Mouse (Mus musculus) midbrain, embryonic 14.5 days (tissue): ENCODE measurements around the gene Vgll4. TPM values are rescaled to one million over a fixed set of nuclear protein-coding genes. Genes with fewer than 3 reads are reported as not detected.

Source experiments
- ATAC-seq: fragments of 200-750 bp; cut with Nextera tagmentation; 2 replicates; pipeline ENCODE4 v1.8.0; 2017; ENCODE audit warnings: moderate number of reproducible peaks, moderate library complexity; ENCODE audit not compliant: low FRiP score, low TSS enrichment
- DNase-seq: peaks from one replicate; pipeline ENCODE4 v3.0.0-alpha.2; 2015
- H3K27ac ChIP-seq: fragments of 300-500 bp; sonication (generic); replicated peaks from 2 replicates; pipeline ENCODE4 v1.5.1; 2014; ENCODE audit warnings: mild to moderate bottlenecking, low read depth, low read length, moderate library complexity
- H3K27me3 ChIP-seq: fragments of 300-500 bp; sonication (generic); 2 replicates; pipeline ENCODE4 v1.6.1; 2014; ENCODE audit warnings: low read length, control low read depth, mixed read lengths; ENCODE audit not compliant: control insufficient read depth, insufficient read depth
- H3K36me3 ChIP-seq: fragments of 300-500 bp; sonication (generic); 2 replicates; pipeline ENCODE4 v1.6.1; 2014; ENCODE audit warnings: low read length, control low read depth; ENCODE audit not compliant: control insufficient read depth, insufficient read depth
- H3K4me1 ChIP-seq: fragments of 300-500 bp; sonication (generic); 2 replicates; pipeline ENCODE4 v1.6.1; 2014; ENCODE audit warnings: mild to moderate bottlenecking, antibody characterized with exemption, low read length, control low read depth; ENCODE audit not compliant: control insufficient read depth, insufficient read depth
- H3K4me2 ChIP-seq: fragments of 300-500 bp; sonication (generic); 2 replicates; pipeline ENCODE4 v1.6.1; 2014; ENCODE audit warnings: mild to moderate bottlenecking, low read length, moderate library complexity
- H3K4me3 ChIP-seq: fragments of 300-500 bp; sonication (generic); replicated peaks from 2 replicates; pipeline ENCODE4 v1.5.1; 2014; ENCODE audit warnings: low read depth, low read length
- H3K9ac ChIP-seq: fragments of 300-500 bp; sonication (generic); replicated peaks from 2 replicates; pipeline ENCODE4 v1.6.1; 2014; ENCODE audit warnings: mild to moderate bottlenecking, low read length, moderate library complexity
- H3K9me3 ChIP-seq: fragments of 300-500 bp; sonication (generic); 2 replicates; pipeline ENCODE4 v1.6.1; 2016; ENCODE audit warnings: low read length, control low read depth, mixed read lengths; ENCODE audit not compliant: control insufficient read depth
- WGBS: fragments of 180-500 bp; shearing (Covaris S2); extraction: QIAGEN DNeasy Blood & Tissue Kit; methylation state at CpG from one replicate; pipeline ENCODE4 v1.1.7; 2014; 5-methylcytosine and 5-hydroxymethylcytosine counted together
- polyA plus RNA-seq: library from polyadenylated mRNA; unstranded; fragments of >200 nt; fragmentation: Nextera tagmentation; extraction: Ambion mirVana; gene quantifications from 2 replicates; pipeline ENCODE4 v1.2.1, GENCODE M21; 2014

Gene Vgll4
- polyA plus RNA-seq, 1 experiment from 2014 or later: 42.8 TPM

DNA sequence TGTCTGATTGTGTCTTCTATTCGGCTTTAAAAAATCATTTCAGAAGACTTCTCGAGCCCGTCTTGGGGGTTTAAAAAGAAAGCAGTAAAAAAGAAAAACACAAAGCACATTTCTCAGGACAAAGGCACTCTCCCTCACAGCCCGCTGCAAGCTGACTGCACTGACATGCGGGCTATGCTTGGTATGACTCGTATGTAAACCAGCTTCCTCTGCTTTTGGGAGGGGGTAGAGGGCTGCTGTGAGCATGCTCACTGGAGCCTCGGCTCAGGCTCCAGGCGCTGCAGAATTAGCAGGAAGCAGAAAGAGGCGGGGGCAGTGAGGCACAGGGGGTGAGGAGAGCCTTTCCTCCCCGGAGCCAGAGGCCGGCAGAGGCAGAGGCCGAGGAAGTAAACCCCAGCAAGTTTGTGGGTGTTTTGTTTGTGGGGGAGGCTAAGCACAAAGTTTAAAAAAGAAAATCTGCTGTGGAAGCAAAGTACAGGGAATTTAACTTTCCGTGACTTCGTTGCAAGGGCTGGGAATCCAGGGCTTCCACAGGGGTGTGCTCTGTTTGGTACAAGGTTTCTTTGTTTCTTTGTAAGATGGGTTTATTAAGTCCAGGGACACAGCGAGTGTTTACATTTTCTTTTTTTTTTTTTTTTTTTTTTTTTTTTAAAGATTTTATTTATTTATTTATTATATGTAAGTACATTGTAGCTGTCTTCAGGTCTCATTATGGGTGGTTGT is 48.0 kb downstream of the Vgll4 start:
- Histone ChIP-seq H3K27me3 (no peaks in the 10 kb centered on the region), H3K9me3 (no peaks in the 10 kb centered on the region), H3K4me1 (peaks cover 38% of the 10 kb centered on the region), H3K36me3 (no peaks in the 10 kb centered on the region), H3K9ac (peak overlapping the region; percentile 58), H3K27ac (peak overlapping the region; percentile 10; the same call in 1 of the 2 replicates), H3K4me2 (peak overlapping the region; percentile 54), H3K4me3 (peak overlapping the region; percentile 43)
- WGBS: 4% methylated on average over 15 of the region's 15 CpGs
- ATAC-seq (peak; percentile 92), DNase-seq (peak; percentile 91)

- ATAC-seq: no peak
- Histone ChIP-seq H3K4me3 (peak overlapping the region; percentile 43), H3K36me3 (no peaks in the 10 kb centered on the region), H3K4me2 (peak overlapping the region; percentile 54), H3K9me3 (no peaks in the 10 kb centered on the region), H3K9ac (peak overlapping the region; percentile 58), H3K4me1 (peaks cover 48% of the 10 kb centered on the region), H3K27me3 (no peaks in the 10 kb centered on the region), H3K27ac (peak overlapping the region; percentile 50)
- peak; percentile 74 for DNase-seq
- 3% methylated on average over 17 of the region's 17 CpGs for WGBS
Measured at GRCm38 (mm10) chr6:114920523-114921445, 49.0 kb downstream of the Vgll4 start.

DNA sequence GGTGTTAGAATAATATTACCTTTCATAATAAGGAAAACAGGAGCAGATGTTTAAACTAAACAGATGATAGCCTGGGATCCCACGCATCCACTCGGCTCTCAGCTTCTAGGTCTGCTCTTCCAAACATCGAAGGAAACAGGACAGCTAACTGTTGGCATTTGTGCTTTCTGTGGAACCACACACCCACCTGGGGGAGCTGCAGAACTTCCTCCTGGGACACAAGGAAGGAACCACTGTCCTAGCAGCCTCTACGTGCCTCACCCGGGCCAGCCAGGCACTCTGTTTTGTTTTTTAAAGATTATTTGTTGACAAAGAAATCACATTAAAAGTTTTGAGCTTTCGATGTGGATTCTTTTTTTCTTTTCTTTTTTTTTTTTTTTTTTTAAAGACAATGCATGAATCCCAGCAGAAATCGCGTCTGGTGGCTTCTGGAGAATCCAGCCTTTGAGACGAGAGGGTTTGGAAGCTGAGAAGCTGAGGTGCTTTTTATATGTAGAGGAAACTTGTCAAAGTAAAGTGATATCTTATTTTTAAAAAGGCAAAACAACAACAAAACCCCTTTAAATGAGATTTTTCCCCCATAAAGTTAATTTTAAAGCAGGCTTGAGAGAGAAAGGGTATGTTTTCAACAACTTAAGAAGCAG is 50.0 kb downstream of the Vgll4 start:
- no peaks in the 10 kb centered on the region for H3K27me3 ChIP-seq
- H3K9me3 ChIP-seq: no peaks in the 10 kb centered on the region
- 23% methylated on average over 9 of the region's 9 CpGs for WGBS
- H3K4me1 ChIP-seq: peaks cover 55% of the 10 kb centered on the region
- DNase-seq (no peak), ATAC-seq (no peak)
- H3K36me3 ChIP-seq: no peaks in the 10 kb centered on the region
- H3K27ac ChIP-seq: peak overlapping the region; percentile 50; the same call in 1 of the 2 replicates
- peak overlapping the region; percentile 54 for H3K4me2 ChIP-seq
- H3K4me3 ChIP-seq: peak overlapping the region; percentile 43
- H3K9ac ChIP-seq: peak overlapping the region; percentile 58

- DNase-seq (no peak), ATAC-seq (no peak)
- Histone ChIP-seq H3K4me1 (peaks cover 63% of the 10 kb centered on the region), H3K4me3 (peak overlapping the region; percentile 43), H3K27me3 (no peaks in the 10 kb centered on the region), H3K9ac (no peak overlapping the region), H3K9me3 (no peaks in the 10 kb centered on the region), H3K27ac (no peak overlapping the region), H3K4me2 (peak overlapping the region; percentile 54), H3K36me3 (no peaks in the 10 kb centered on the region)
- WGBS: 77% methylated on average over 9 of the region's 9 CpGs
Measured at GRCm38 (mm10) chr6:114918994-114919393, 50.8 kb downstream of the Vgll4 start.

GRCm38 (mm10) chr6:114917770-114918635 is 51.8 kb downstream of the Vgll4 start:
- peak overlapping the region; percentile 23; the same call in 1 of the 2 replicates for H3K9ac ChIP-seq
- 0 out of 2 replicates have a peak overlapping the region, but pooled peaks have one; percentile 26 for H3K27ac ChIP-seq
- H3K4me3 ChIP-seq: peak overlapping the region; percentile 43; the same call in 1 of the 2 replicates
- 66% methylated on average over 14 of the region's 14 CpGs for WGBS
- H3K27me3 ChIP-seq: no peaks in the 10 kb centered on the region
- DNase-seq (no peak), ATAC-seq (no peak)
- H3K36me3 ChIP-seq: no peaks in the 10 kb centered on the region
- H3K4me1 ChIP-seq: peaks cover 73% of the 10 kb centered on the region
- H3K9me3 ChIP-seq: no peaks in the 10 kb centered on the region
- H3K4me2 ChIP-seq: peak overlapping the region; percentile 54

DNA sequence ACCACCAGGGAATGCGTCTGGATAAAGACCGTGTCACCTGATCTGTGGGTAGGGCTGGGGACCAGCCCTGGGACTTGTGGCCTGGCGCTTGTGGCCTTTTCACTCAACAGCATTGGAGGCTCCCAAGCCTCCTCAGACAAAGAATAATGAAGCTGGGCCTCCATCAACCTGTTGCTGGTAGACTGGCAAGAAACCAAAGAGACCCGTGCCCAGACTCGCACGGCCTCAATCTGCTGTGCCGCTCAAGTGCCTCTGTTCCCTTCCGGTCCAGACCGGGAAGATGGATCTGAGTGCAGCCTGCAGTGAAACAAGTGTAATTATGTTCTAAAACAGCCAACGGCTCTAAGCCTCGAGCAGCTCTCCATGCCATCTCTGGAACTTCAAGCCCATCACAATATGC is 52.7 kb downstream of the Vgll4 start:
- DNase-seq (no peak), ATAC-seq (no peak)
- no peak overlapping the region; the same call in 1 of the 2 replicates for H3K9ac ChIP-seq
- no peaks in the 10 kb centered on the region for H3K9me3 ChIP-seq
- no peaks in the 10 kb centered on the region for H3K36me3 ChIP-seq
- H3K27ac ChIP-seq: 0 out of 2 replicates have a peak overlapping the region, but pooled peaks have one; percentile 10
- 42% methylated on average over 11 of the region's 11 CpGs for WGBS
- 0 out of 2 replicates have a peak overlapping the region, but pooled peaks have one; percentile 4 for H3K4me3 ChIP-seq
- peaks cover 74% of the 10 kb centered on the region for H3K4me1 ChIP-seq
- H3K27me3 ChIP-seq: no peaks in the 10 kb centered on the region
- peak overlapping the region; percentile 54 for H3K4me2 ChIP-seq

- no peaks in the 10 kb centered on the region for H3K27me3 ChIP-seq
- no peak overlapping the region; the same call in 1 of the 2 replicates for H3K9ac ChIP-seq
- no peaks in the 10 kb centered on the region for H3K9me3 ChIP-seq
- no peak for ATAC-seq
- DNase-seq: no peak
- peak overlapping the region; percentile 54 for H3K4me2 ChIP-seq
- H3K36me3 ChIP-seq: no peaks in the 10 kb centered on the region
- H3K4me1 ChIP-seq: peaks cover 79% of the 10 kb centered on the region
- H3K27ac ChIP-seq: 0 out of 2 replicates have a peak overlapping the region, but pooled peaks have one; percentile 23
- 7% methylated on average over 5 of the region's 5 CpGs for WGBS
- no peak overlapping the region for H3K4me3 ChIP-seq
Measured at GRCm38 (mm10) chr6:114916715-114916992, 53.1 kb downstream of the Vgll4 start.
